Mouse (Mus musculus) olfactory bulb, adult 2 months (tissue): Measurements from ENCODE around the gene Ptprg.

Experiments
- CTCF ChIP-seq: fragments of 200-500 bp; IDR thresholded peaks from 2 replicates; pipeline ENCODE4 v1.5.1; 2012; ENCODE audit warnings: low read depth, mild to moderate bottlenecking, low read length, moderate library complexity; ENCODE audit not compliant: insufficient read depth
- POLR2A ChIP-seq: fragments of 200-500 bp; IDR thresholded peaks from 2 replicates; pipeline ENCODE4 v1.6.1; 2012; ENCODE audit warnings: mild to moderate bottlenecking, low read depth, low read length, moderate library complexity; ENCODE audit not compliant: insufficient read depth

DNA sequence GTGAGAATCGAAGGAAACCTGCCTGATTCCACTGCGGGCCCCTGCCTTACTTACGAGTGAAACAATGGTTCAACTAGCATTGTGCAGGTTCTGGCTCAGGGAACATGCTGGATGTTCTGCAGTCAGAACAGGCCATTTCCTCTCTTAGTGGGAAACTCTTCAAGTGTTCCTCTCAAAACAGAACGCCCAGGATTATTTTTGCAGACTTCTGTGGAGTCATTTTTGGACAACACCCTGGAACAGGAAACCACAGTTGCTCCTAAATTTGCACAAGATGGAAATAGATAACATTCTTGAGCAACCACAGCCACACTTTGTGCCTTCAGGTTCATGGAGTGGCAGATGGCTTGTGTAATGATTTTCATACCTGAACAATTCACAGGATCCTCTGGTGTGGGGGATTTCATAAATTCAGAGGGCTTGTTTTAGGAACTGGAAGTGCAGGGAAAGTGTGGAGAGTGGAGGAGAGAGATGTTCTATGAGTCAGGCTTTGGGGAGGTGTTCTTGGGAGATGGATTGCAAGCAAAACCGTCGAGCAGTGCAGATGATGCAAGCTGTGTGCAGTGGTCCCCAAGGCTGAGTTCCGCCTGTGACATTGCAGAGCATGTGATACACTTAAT lies 257.9 kb downstream of the Ptprg start:
- TF ChIP-seq POLR2A (no peak), CTCF (no peak)
